Mouse (Mus musculus) layer of hippocampus, postnatal 14 days (tissue): ENCODE results near the gene Hif1an. TPM values are rescaled to one million over a fixed set of nuclear protein-coding genes. Genes with fewer than 3 reads are reported as not detected.

Experiments used
- DNase-seq, 2 experiments: peaks; one replicate each; pipeline ENCODE4 v3.0.0; 2021 to 2022; ENCODE audit warnings: low spot score in 2 of 2, mixed read lengths in 1 of 2
- total RNA-seq, 2 experiments: library from RNA; stranded (reverse); gene quantifications; 2 replicates each; pipeline ENCODE4 v1.2.3; 2021

Hif1an gene
- total RNA-seq, 2 experiments from 2014 or later, result 30.5 to 31.2 TPM

GRCm38 (mm10) chr19:44554861-44555590 is 7.6 kb upstream of the Hif1an start, which contains the start of gene Ndufb8:
TSS of gene Ndufb8 (minus strand) at chr19:44555440.
- peak; percentile 92 to 95 for DNase-seq

GRCm38 (mm10) chr19:44564006-44564405 is 1.4 kb downstream of the Hif1an start:
- no peak for DNase-seq

GRCm38 (mm10) chr19:44567763-44568162 is 5.1 kb downstream of the Hif1an start:
- no peak for DNase-seq

- no peak for DNase-seq
These were observed 13.6 kb downstream of the Hif1an start for GRCm38 (mm10) chr19:44576275-44576674.

GRCm38 (mm10) chr19:44578038-44578437 is 15.4 kb downstream of the Hif1an start:
- no peak for DNase-seq

GRCm38 (mm10) chr19:44582103-44582502 is 19.5 kb downstream of the Hif1an start:
- DNase-seq, result no peak

- DNase-seq, result peak; percentile 93 to 95
These were observed 20.1 kb downstream of the Hif1an start for GRCm38 (mm10) chr19:44582638-44583309.

- no peak for DNase-seq
These were observed 25.4 kb downstream of the Hif1an start for GRCm38 (mm10) chr19:44588036-44588435.

- DNase-seq, result no peak
These were observed 27.1 kb downstream of the Hif1an start for GRCm38 (mm10) chr19:44589591-44590223.

- no peak for DNase-seq
These were observed 28.3 kb downstream of the Hif1an start for GRCm38 (mm10) chr19:44590992-44591391.

- DNase-seq, result no peak
These were observed 29.0 kb downstream of the Hif1an start for GRCm38 (mm10) chr19:44591638-44592037.

- DNase-seq, result no peak
These were observed 31.5 kb downstream of the Hif1an start for GRCm38 (mm10) chr19:44594180-44594579.

- peak; percentile 12 to 20 for DNase-seq
These were observed 55.5 kb downstream of the Hif1an start for GRCm38 (mm10) chr19:44618166-44618565.

Other genes starting within 250 kb of the Hif1an start
- 1 to 10 TPM; 2.5 to 2.6 TPM for gene Scd4, start 229.8 kb upstream of the Hif1an start, total RNA-seq
- 100 to 1,000 TPM; 147 to 154 TPM for gene Scd1, start 155.0 kb upstream of the Hif1an start, total RNA-seq
- under 1 TPM; 0.21 to 0.37 TPM for gene Wnt8b, start 69.4 kb upstream of the Hif1an start, total RNA-seq
- under 1 TPM; 0.14 to 0.24 TPM for gene Sec31b, start 17.0 kb upstream of the Hif1an start, total RNA-seq
- gene Gm20538, start 10.0 kb upstream of the Hif1an start, total RNA-seq, result not detected
- 100 to 1,000 TPM; 428 to 432 TPM for gene Ndufb8, start 7.4 kb upstream of the Hif1an start, total RNA-seq
- gene Pax2, start 193.2 kb downstream of the Hif1an start, total RNA-seq, result under 1 TPM; 0.24 to 0.28 TPM